Mouse (Mus musculus): ENCODE results near the gene Ppp1r1b. TPM values are rescaled to one million over a fixed set of nuclear protein-coding genes. Genes with fewer than 3 reads are reported as not detected.

Gene Ppp1r1b
- total RNA-seq, 2 experiments from 2014 or later = 0.35 to 0.70 TPM

DNA sequence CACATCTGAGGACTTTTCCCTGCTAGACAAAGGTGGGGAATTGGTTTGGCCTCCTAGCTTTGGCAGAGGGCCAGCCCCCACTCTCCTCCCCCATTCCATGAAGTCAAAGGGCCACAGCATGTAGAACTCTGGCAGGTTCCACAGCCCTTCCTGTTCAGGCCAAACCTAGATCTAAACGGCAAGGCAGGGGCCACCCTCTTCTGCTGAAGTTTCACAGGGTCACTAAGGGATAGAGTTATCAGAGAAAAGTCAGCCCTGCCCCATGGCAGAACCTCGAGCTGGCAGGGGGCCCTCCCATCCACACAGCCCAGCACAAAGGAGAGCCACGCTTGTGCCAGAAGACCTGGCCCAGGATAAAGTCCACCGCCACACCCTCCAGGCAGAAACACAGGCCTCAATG, 46.8 kb downstream of the Ppp1r1b start:
- DNase-seq = peak; percentile 28

DNA sequence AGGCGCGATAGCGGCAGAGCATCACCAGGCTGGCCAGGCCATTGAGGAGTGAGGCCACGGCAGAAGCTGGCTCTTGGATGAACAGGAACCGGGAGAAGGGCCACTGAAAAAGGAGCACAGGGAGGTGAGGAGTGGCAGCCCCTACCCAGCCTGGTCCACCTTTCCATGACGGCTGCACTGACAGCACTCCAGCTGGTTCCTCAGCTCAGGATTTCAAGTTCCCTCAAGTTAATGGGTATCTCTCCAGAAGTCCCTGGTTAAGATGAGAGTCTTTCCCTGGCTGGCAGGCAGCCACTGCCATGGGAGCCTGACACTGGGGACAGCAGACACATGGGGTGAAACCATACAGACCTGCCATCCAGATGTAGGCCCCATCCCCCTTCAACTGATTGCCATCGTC, 49.7 kb downstream of the Ppp1r1b start:
- DNase-seq = no peak

DNA sequence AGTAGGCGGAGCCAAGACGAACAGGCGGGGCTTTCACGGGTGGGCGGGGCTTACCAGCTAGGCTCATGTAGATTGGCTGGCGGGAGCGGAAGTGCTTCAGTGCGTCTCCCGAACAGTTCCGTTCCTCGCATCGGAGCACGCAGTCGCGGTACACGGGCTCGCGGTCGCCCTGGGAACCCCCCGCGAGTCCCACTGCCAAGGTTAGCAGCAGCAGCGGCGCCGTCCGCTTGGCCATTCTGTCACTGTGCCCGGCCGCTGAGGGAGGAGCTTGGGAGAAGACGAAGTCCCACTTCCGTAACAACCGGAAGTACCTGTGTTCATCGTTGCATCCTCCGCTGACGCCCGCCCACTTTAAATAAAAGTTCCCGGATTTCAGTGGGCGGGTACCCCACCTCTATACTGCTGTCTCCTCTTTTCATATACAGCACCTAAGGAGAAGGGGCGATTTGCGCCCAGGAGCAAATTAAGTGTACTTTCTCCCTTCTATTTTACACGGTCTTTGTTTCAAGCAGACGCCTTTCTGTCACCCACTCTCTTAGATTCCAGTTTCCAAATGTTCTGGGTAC, 52.0 kb downstream of the Ppp1r1b start, which contains the start of gene Pgap3:
Pgap3 (minus strand) TSS at position 330 of the 566 bp plus-strand sequence.
- peak; percentile 80 for DNase-seq

DNA sequence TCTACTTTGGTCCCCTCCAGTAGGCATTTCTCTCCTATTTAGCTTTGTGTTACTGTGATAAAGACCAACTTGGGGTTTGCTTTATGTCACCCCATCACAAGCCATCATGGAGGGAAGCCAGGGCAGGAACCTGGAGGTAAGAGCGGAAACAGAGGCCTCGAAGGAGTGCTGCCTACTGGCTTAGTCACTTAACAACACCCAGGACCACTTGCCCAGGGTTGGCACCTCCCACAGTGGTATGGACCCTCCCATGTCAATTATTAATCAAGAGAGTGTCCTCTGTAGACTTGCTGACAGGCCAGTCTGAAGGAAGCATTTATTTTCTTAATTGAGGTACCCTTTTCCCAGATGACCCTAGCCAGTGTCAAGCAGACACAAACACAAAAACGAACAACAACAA, 52.6 kb downstream of the Ppp1r1b start:
- no peak for DNase-seq

DNA sequence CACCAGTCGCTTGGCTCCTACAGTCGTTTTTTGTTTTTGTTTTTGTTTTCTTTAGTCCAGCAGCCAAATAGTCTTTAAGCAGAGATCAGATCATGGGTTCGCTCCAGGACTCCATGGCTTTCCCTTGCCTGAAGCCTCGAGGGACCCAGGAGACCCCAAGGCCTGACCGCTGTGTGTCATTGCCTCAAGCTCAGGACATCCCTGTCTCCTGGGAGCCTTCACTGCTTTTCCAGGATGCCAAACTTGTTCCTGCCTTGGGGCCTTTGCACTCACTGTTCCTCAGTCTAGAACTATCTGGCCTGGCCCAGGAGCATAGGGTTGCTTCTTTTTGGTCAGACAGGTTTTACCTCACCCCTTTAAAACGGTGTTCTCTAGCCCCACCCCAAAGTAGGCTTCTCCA, 58.4 kb downstream of the Ppp1r1b start:
- no peak for DNase-seq

Other genes starting within 250 kb of the Ppp1r1b start
- gene Fbxl20, start 198.0 kb upstream of the Ppp1r1b start, total RNA-seq (2021) = 10 to 100 TPM; 14.8 to 15.2 TPM
- 10 to 100 TPM; 23.7 to 26.2 TPM for gene Med1, start 155.1 kb upstream of the Ppp1r1b start, total RNA-seq (2021)
- gene Cdk12, start 145.3 kb upstream of the Ppp1r1b start, total RNA-seq (2021) = 10 to 100 TPM; 16.6 to 25.1 TPM
- not detected for gene Neurod2, start 18.8 kb upstream of the Ppp1r1b start, total RNA-seq (2021)
- gene Stard3, start 10.0 kb downstream of the Ppp1r1b start, total RNA-seq (2021) = 10 to 100 TPM; 11.4 to 12.1 TPM
- gene Tcap, start 35.4 kb downstream of the Ppp1r1b start, total RNA-seq (2021) = 100 to 1,000 TPM; 585 to 712 TPM
- gene Pnmt, start 38.0 kb downstream of the Ppp1r1b start, total RNA-seq (2021) = under 1 TPM; 0.28 to 0.77 TPM
- 1 to 10 TPM; 3.2 to 3.5 TPM for gene Pgap3, start 52.1 kb downstream of the Ppp1r1b start, total RNA-seq (2021)
- gene Erbb2, start 64.1 kb downstream of the Ppp1r1b start, total RNA-seq (2021) = 1 to 10 TPM; 7.2 to 8.7 TPM
- gene Mien1, start 90.6 kb downstream of the Ppp1r1b start, total RNA-seq (2021) = 10 to 100 TPM; 28.0 to 31.6 TPM
- under 1 TPM; 0.09 to 0.18 TPM for gene Grb7, start 98.0 kb downstream of the Ppp1r1b start, total RNA-seq (2021)
- under 1 TPM; 0.09 to 0.93 TPM for gene Ikzf3, start 197.6 kb downstream of the Ppp1r1b start, total RNA-seq (2021)
- not detected for gene Zpbp2, start 202.7 kb downstream of the Ppp1r1b start, total RNA-seq (2021)
- 10 to 100 TPM; 20.4 to 23.1 TPM for gene Ormdl3, start 239.0 kb downstream of the Ppp1r1b start, total RNA-seq (2021)
- gene Lrrc3c, start 249.9 kb downstream of the Ppp1r1b start, total RNA-seq (2021) = not detected